Mouse (Mus musculus) kidney, adult 2 months (tissue): ENCODE data around the gene Gm47841.

Experiments
- CTCF ChIP-seq: fragments of 200-500 bp; conservative IDR thresholded peaks from 2 replicates; pipeline ENCODE4 v1.5.1; 2011; ENCODE audit warnings: low read depth, mild to moderate bottlenecking, control low read depth, low read length, moderate library complexity, mixed read lengths; ENCODE audit not compliant: insufficient read depth, insufficient read length
- POLR2A ChIP-seq: fragments of 200-500 bp; IDR thresholded peaks from one replicate; pipeline ENCODE4 v1.6.1; 2011; ENCODE audit warnings: low read depth, low read length, control low read depth

- no peak for TF ChIP-seq CTCF
- TF ChIP-seq POLR2A, result no peak
Observed at GRCm38 (mm10) chr15:101092829-101093648, 45.8 kb upstream of the Gm47841 start.
